Mouse (Mus musculus) liver, postnatal 0 days (tissue): ENCODE measurements at regions not wholly inside any gene's neighbourhood (a gene's known extent, or its start where the extent isn't known, plus 50 kb on each side); places are given as distances from the start of the nearest gene placed in this dataset.

Experiments
- CTCF ChIP-seq: sonication (generic); IDR thresholded peaks from 2 replicates; pipeline ENCODE4 v1.5.1; 2016; ENCODE audit warnings: antibody characterized with exemption, low read depth
- EP300 ChIP-seq: IDR thresholded peaks from 2 replicates; pipeline ENCODE4 v1.6.1; 2016; ENCODE audit warnings: antibody characterized with exemption, low read depth, mild to moderate bottlenecking

DNA sequence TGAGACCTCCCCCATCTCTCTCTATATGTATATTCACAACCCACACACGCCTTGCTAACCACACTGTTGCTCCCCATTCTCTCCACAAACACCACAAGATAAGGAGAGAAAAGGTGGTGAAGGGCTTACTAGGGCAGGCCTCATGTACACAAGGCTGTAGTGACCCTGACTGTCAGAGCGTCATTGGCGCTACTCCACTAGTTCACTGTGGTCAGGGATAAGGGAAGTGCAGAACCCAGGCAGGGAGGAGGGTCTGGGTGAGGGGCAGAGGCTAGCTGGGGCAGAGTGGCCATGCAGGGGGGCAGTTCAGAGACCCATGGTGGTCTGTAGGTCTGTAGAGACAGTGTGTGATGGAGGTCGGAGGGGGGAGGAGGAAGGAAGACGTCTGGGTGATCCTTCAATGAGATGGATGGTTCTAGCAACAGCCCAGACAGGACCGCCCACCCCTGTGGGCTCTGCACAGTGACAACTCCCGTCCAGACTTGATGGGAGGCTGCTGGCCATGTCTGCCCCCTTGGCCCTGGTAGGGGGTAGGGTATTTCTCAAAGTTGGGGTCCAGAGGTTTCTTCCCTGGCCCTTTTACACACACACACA lies 82.1 kb upstream of the Zbtb40 start:
- no peak for TF ChIP-seq CTCF
- no peak for TF ChIP-seq EP300
